Mouse (Mus musculus) adrenal gland, adult (tissue): ENCODE data around the gene Lgi1.

Experiments
- DNase-seq, 2 experiments: peaks; one replicate each; pipeline ENCODE4 v3.0.0; 2022 to 2023; ENCODE audit warnings: low spot score in 1 of 2; ENCODE audit not compliant: inconsistent age in 2 of 2

Gene Lgi1

DNA sequence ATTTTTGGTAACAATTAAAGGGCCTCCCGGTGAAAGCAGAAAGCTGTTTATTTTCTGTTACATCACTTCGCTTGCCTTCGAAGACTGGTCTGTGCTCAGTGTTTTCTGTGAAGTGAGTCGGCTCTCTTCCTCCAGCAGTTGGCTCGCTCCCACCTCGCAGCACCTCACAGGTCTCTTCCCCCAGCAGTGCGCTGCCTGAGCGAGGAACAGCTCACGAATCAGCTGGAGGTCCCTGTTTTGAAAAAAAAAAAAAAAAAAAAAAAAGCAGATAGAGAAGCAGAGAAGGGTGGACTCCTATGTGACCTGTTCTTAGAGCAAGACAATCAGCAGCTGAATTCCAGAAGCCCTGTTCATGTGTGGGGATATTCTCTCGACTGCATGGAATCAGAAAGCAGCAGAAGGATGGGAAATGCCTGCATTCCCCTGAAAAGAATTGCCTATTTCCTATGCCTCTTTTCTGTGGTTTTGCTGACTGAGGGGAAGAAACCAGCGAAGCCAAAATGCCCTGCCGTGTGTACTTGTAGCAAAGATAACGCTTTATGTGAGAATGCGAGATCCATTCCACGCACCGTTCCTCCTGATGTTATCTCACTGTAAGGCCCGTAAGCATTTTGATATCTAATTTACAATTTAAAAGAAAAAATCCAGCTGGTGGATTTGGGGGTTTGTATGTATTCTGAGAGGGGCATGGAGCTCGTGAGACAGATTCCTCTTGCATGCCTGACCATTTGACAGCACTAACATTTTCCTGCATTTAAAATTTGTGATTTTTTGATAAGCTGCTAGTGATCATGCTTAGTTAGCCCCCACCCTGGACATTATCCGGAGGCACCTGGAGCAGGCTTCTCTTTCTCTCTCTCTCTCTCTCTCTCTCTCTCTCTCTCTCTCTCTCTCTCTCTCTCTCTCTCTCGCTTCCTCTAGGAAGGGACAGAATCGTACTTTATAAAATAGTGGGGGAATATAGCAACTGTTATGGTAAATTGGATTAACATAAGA, at the start of gene Lgi1:
TSS of gene Lgi1 (plus strand) at position 32 of the 996 bp plus-strand sequence.
- DNase-seq, result no peak

GRCm38 (mm10) chr19:38217696-38218095, 46.6 kb upstream of the Lgi1 start:
- no peak for DNase-seq

DNA sequence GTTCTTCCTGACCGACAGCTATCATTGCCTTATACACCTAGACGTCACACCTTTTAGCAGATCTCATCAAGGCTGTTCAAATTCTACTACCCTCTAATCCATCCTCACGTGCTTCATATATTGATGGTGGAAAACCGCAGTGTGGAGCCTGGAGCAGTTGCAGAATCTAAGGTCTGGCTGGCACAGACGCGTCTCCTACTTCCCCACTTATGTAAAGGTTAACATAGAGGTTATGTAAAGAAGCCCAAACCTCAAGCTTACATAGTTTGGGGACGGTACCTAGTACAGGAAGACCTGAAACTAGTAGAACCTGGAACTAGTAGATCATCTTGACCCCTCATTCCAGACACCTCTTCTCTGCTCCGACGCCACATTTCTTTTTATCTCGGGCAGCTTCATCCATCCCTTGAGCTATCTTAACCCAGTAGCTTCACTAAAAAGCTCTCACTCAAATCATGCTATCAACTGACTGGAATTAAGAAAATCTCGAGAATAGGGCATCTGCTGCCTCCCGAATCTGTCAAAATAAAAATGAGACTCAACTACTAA, 40.9 kb upstream of the Lgi1 start:
- DNase-seq, result no peak

GRCm38 (mm10) chr19:38223905-38224684, 40.2 kb upstream of the Lgi1 start, which contains the start of gene Fra10ac1:
TSS of gene Fra10ac1 (minus strand) at chr19:38224156.
- DNase-seq, result peak; percentile 93 to 97

DNA sequence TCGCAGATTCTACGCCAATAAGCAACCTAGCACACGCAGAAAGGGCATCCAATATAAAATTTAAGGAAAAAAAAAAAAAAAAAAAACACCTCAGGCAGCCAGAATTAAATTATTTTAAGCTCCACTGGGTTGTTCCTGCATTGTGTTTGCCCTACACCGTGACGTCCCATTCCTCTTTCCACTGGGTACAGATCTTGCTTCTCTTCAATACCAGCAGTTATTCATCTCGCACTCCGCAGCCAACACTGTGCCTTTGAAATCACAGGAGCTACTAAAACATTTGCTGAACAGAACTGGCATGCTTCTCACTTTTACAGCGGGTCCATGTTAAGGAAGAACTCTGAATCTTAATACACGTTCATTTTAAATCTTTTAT, 39.7 kb upstream of the Lgi1 start:
- peak in 1 of 2 experiments; percentile 36 for DNase-seq

GRCm38 (mm10) chr19:38228699-38229098, 35.6 kb upstream of the Lgi1 start:
- no peak for DNase-seq

- no peak for DNase-seq
Measured at GRCm38 (mm10) chr19:38232087-38232486, 32.2 kb upstream of the Lgi1 start.

DNA sequence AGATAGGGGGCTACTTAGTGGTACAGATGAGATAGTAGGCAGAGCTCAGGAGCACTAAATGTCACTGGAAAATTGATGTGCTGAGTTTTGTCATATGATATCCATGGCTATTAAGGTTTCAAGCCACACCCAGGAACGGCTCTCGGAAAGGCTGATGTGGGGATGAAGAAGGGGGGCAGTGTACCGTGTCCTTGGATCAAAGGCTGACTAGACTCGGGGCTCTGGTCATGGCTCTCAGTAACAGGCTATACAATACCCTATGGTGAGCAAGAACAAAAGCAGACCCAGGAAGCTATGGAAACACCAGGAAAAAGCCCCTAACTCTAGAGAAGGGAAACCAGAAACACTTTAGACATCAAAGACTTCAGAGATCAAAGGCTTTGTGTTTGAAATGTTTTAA, 31.8 kb upstream of the Lgi1 start:
- peak in 1 of 2 experiments; percentile 37 for DNase-seq

GRCm38 (mm10) chr19:38236526-38236925, 27.8 kb upstream of the Lgi1 start:
- DNase-seq, result no peak

DNA sequence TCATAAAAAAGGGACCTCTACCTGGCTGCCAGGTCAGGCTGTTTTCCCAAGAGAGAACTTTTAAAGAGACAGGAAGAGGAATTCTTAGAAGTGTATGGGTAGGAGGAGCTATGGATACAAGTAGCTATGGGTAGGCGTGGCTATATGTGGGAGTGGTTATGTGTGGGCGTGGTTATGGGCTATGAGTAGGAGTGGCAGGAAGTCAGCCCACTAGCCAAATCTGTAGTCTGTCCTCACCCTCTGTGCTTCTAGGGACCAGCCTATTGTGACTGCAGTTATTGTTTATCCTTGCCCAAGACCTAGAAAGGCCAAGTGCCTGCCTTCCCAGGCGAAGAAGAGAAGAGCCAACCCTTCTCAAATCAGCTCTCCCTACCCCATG, 26.5 kb upstream of the Lgi1 start:
- DNase-seq, result no peak

GRCm38 (mm10) chr19:38238213-38238951, 26.0 kb upstream of the Lgi1 start:
- no peak for DNase-seq

DNA sequence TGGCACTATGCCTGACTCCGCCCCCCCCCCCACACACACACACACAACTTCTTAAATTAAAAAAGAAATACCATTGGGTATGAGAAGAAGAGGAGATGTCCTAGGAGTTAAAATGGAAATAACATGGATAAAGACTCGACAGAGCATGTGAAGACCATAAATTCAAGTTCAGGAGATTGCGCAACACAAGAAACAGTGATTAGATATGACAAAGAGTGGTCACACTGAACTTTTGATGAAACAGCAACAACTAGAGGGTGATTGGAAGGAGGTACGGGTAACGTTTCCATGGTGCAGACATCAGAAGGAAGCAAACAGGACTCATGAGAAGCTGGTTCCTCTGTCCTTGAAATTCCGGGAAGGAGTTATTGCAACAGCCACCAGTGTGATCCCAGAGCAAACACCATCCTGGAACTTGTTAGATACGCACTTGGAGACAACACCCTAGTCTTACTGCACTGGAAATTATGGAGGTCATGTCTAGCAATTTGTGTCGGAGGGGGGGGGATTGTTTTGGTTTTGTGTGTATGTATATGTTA, 22.0 kb upstream of the Lgi1 start:
- DNase-seq, result no peak

- DNase-seq, result no peak
Measured at GRCm38 (mm10) chr19:38244748-38245147, 19.6 kb upstream of the Lgi1 start.

DNA sequence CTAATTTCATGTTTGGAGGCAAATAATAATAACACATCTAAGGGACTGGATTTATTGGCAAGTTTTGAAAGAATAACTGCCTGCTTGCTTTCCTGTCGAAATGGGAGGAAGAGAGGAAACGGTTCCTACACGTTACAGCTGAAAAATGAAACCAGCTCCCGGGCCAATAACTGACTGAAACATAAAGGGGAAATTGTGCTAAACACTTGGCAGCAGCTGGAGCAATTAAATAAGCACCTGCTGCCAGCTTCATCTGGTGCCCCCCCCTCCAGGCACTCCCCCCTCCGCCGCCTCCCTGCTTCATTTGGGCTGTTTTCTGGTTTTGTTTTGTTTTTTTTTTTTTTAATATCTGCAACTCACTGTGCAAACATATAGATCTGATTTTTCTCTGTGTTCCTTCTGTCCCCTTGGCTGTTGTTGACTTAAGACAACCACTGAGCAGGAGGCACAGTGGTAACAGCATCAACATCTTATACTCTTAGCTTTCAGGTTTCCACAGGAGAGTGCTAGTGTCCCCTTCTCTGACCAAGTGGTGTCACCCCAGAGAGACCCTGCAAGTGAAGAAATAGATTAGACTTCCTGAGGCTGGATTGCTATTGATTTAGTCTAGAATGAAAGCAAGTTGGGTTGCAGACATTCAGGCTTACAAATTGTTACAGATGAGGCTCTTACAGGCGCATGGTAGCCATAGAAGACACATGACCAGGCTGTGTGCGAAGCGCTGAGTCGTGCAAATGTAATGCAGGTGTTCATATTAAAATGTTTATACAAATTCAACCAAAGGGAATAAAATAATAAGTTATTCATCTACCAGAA, 18.8 kb upstream of the Lgi1 start:
- no peak for DNase-seq

DNA sequence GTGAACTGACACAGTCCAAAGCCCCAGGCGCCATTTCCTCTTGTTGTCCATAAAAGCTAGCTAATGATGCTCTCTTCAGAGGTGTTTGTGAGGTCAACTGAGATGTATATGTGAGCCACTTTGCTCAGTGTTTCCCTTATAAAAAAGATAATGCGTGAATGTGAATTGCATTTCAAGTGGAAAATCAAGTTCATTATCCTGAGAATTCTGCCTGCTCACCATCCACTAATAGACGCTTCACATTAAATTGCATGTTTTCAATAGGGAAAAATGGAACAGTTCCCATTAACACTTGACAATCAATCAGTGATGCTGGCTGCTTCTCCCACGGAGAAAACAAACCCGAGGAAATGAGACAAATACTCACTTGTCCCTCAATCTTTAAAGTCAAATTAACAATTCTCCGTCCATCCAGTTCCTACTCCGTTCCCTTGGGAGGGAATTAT, 18.1 kb upstream of the Lgi1 start:
- no peak for DNase-seq

DNA sequence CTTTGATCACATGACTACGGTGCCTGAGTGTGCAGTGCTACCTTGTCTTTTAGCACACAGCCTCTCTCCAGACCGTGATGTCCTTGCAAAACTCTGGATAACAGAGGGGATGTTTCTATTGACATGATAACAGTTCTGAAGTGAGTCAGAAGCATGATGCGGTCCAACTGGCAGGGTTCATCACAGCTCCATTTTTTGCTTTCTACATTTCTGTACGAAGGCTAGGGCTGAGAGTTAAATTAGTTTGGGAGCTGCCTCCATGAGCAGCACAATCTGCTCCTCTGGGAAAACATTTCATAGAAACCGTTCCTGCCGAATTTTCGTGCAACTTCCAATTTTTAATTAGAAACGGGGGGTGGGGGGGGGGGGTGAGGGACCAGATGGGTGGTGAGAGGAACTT, 14.7 kb upstream of the Lgi1 start:
- no peak for DNase-seq

- DNase-seq, result peak; percentile 48 to 71
Measured at GRCm38 (mm10) chr19:38253796-38254195, 10.5 kb upstream of the Lgi1 start.

GRCm38 (mm10) chr19:38258651-38259065, 5.7 kb upstream of the Lgi1 start:
- peak in 1 of 2 experiments; percentile 30 for DNase-seq

GRCm38 (mm10) chr19:38259436-38259835, 4.9 kb upstream of the Lgi1 start:
- DNase-seq, result no peak

GRCm38 (mm10) chr19:38260346-38260745, 4.0 kb upstream of the Lgi1 start:
- no peak for DNase-seq
